Mouse (Mus musculus) heart, adult 2 months (tissue): ENCODE measurements around the gene Tbcc.
"Not testable (repeated sequence)": the region's sequence is repeated elsewhere in the genome, so short reads cannot be mapped to it uniquely, and the experiment has no call there.

Source experiments
- CTCF ChIP-seq: fragments of 200-600 bp; IDR thresholded peaks from 2 replicates; pipeline ENCODE4 v1.8.1; 2022; ENCODE audit warnings: antibody characterized with exemption, mild to moderate bottlenecking, moderate library complexity
- POLR2A ChIP-seq: fragments of 200-500 bp; IDR thresholded peaks from 2 replicates; pipeline ENCODE4 v1.6.1; 2011; ENCODE audit warnings: mild to moderate bottlenecking, low read depth, low read length, control low read depth; ENCODE audit not compliant: insufficient read depth

DNA sequence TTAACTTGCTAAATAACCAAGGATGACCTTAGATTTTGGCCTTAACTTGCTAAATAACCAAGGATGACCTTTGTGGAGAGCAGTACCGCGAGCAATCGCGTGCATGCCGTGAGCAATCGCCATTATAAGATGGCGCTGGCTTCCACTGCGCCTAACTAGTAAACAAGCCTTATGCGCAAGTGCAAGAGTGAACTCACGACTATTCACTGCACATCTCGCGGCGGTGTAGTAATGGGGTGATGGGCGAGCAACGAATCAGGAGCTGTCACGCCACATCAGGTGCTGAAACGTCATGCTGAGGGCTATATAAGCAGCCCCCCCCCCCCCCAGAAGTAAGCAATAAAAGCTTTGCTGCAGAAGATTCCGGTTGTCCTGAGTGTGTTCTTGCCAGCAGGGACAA lies 43.9 kb upstream of the Tbcc start:
- TF ChIP-seq CTCF, POLR2A: not testable (repeated sequence)
